Mouse (Mus musculus) right cerebral cortex, postnatal 10 days (tissue): ENCODE measurements around the gene Gm20431.
A peak's percentile ranks its signal among the peaks of the same experiment; 100 is the strongest.

Experiments
- DNase-seq, 2 experiments: peaks; one replicate each; pipeline ENCODE4 v3.0.0; 2021; ENCODE audit warnings: low spot score in 2 of 2

The Gm20431 gene

GRCm38 (mm10) chr2:167599195-167599594 lies 62.1 kb downstream of the Gm20431 start:
- no peak for DNase-seq

GRCm38 (mm10) chr2:167597492-167598186 lies 63.7 kb downstream of the Gm20431 start:
- no peak for DNase-seq

- DNase-seq = no peak
These were observed 64.4 kb downstream of the Gm20431 start for GRCm38 (mm10) chr2:167596726-167597491.

- DNase-seq = no peak
These were observed 65.0 kb downstream of the Gm20431 start for GRCm38 (mm10) chr2:167596262-167596661.

- DNase-seq = no peak
These were observed 65.5 kb downstream of the Gm20431 start for GRCm38 (mm10) chr2:167595761-167596171.

GRCm38 (mm10) chr2:167594444-167594934 lies 66.8 kb downstream of the Gm20431 start:
- DNase-seq = peak; percentile 79 to 84

GRCm38 (mm10) chr2:167593551-167594250 lies 67.6 kb downstream of the Gm20431 start:
- DNase-seq = no peak

GRCm38 (mm10) chr2:167588774-167589577 lies 72.3 kb downstream of the Gm20431 start:
- DNase-seq = no peak

GRCm38 (mm10) chr2:167586976-167587375 lies 74.3 kb downstream of the Gm20431 start:
- DNase-seq = no peak

- DNase-seq = no peak
These were observed 75.3 kb downstream of the Gm20431 start for GRCm38 (mm10) chr2:167586041-167586440.

- DNase-seq = no peak
These were observed 76.0 kb downstream of the Gm20431 start for GRCm38 (mm10) chr2:167585273-167585672.

- DNase-seq = no peak
These were observed 77.9 kb downstream of the Gm20431 start for GRCm38 (mm10) chr2:167583161-167583952.

GRCm38 (mm10) chr2:167578521-167578920 lies 82.8 kb downstream of the Gm20431 start:
- no peak for DNase-seq

GRCm38 (mm10) chr2:167577186-167577785 lies 84.0 kb downstream of the Gm20431 start:
- no peak for DNase-seq

- DNase-seq = no peak
These were observed 85.1 kb downstream of the Gm20431 start for GRCm38 (mm10) chr2:167576121-167576620.

- no peak for DNase-seq
These were observed 85.7 kb downstream of the Gm20431 start for GRCm38 (mm10) chr2:167575581-167575980.

GRCm38 (mm10) chr2:167574814-167575213 lies 86.5 kb downstream of the Gm20431 start:
- DNase-seq = no peak

GRCm38 (mm10) chr2:167571442-167572220 lies 89.7 kb downstream of the Gm20431 start:
- DNase-seq = no peak

GRCm38 (mm10) chr2:167570815-167571214 lies 90.5 kb downstream of the Gm20431 start:
- no peak for DNase-seq
